Mouse (Mus musculus) liver, embryonic 14.5 days (tissue): ENCODE measurements around the gene Upk3b.

Experiments used
- CTCF ChIP-seq: IDR thresholded peaks from 2 replicates; pipeline ENCODE4 v1.5.1; 2016; ENCODE audit warnings: antibody characterized with exemption, low read depth, control low read depth
- EP300 ChIP-seq: IDR thresholded peaks from 2 replicates; pipeline ENCODE4 v1.6.1; 2016; ENCODE audit warnings: antibody characterized with exemption, low read depth

DNA sequence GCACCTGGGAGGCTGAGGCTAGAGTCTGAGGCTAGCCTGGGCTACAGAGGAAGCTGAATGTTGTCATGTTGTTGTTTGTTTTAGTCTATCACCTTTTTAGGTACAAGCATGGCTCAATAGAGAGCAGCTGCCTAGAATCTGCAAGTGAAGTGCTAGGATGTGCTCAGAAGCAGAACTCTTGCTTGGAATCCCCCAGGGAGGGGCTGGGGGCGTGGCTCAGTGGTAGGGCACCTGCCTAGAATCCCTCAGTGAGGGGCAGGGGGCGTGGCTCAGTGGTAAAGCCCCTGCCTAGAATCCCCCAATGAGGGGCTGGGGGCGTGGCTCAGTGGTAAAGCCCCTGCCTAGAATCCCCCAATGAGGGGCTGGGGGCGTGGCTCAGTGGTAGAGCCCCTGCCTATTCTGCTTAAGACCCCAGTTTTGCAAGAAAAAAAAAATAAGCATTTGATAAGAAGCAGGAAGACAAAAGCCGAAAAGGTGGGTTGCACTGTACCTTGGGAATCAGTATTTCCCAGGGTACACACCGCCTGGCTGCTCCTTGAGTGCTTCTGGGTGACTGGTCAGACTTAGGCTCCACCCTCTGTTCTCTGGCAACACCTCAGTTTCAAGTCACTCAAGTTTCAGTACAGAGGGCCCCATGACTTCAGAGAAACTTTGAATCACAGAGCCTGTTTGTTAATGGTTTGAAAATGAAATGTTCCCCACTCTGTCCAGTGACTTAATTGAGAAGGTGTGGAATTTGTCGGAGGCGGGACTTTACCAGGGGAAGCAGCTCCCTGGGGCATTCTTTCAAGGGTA is 14.8 kb downstream of the Upk3b start:
- TF ChIP-seq CTCF = no peak
- no peak for TF ChIP-seq EP300
